Mouse (Mus musculus): ENCODE results near the gene Hoxc9. TPM values are rescaled to one million over a fixed set of nuclear protein-coding genes. Genes with fewer than 3 reads are reported as not detected.

Hoxc9 gene
- polyA plus RNA-seq, 1 experiment, result 2.1 TPM

- peaks cover 2% of the 10 kb centered on the region; the same call in 1 of the 2 replicates for H3K4me1 ChIP-seq (ENCODE audit: control insufficient read depth, insufficient read depth, low read length)
- TF ChIP-seq CTCF (IDR thresholded peaks at IDR 0.05; ENCODE audit: control insufficient read depth, insufficient read depth, insufficient replicate concordance, low read depth, low read length), result no peak
- TF ChIP-seq POLR2A (IDR thresholded peaks at IDR 0.05; ENCODE audit: control insufficient read depth, low read depth, low read length), result no peak
- no peaks in the 10 kb centered on the region; the same call in 1 of the 2 replicates for H3K27me3 ChIP-seq (ENCODE audit: control insufficient read depth, insufficient read depth, low read length)
- no peak overlapping the region for H3K4me3 ChIP-seq (ENCODE audit: control insufficient read depth, low read depth, low read length)
- H3K36me3 ChIP-seq (ENCODE audit: control insufficient read depth, insufficient read depth, low read length), result no peaks in the 10 kb centered on the region
- no peak overlapping the region for H3K27ac ChIP-seq (ENCODE audit: control insufficient read depth, insufficient read depth, low read depth, low read length)
These were observed 3.5 kb upstream of the Hoxc9 start for GRCm38 (mm10) chr15:102972753-102973152.

DNA sequence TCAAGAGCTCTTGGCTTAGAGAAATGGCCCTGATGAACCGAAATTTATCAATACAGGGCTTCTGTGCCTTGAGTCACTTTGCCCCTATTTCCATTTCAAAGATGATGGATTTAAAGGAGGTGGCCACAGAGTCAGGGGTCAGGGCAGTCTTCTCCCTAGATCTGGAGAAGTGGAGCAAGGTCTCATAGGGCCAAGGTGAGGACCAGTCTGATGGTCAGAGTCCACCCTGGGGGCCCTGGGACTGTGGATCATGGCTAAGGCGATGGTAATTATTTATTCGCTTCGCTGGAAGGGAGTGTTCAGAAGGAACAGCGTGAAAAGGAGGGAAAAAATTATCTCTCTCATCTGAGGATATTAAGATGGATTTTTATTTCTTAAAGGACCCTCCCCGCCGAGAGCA, 1.2 kb upstream of the Hoxc9 start:
- TF ChIP-seq POLR2A (IDR thresholded peaks at IDR 0.05; ENCODE audit: control insufficient read depth, low read depth, low read length) (no peak), CTCF (IDR thresholded peaks at IDR 0.05; ENCODE audit: control insufficient read depth, insufficient read depth, insufficient replicate concordance, low read depth, low read length) (no peak)
- H3K27me3 ChIP-seq (ENCODE audit: control insufficient read depth, insufficient read depth, low read length), result no peaks in the 10 kb centered on the region; the same call in 1 of the 2 replicates
- H3K27ac ChIP-seq (ENCODE audit: control insufficient read depth, insufficient read depth, low read depth, low read length), result no peak overlapping the region
- H3K4me1 ChIP-seq (ENCODE audit: control insufficient read depth, insufficient read depth, low read length), result peaks cover 2% of the 10 kb centered on the region; the same call in 1 of the 2 replicates
- H3K4me3 ChIP-seq (ENCODE audit: control insufficient read depth, low read depth, low read length), result no peak overlapping the region
- no peaks in the 10 kb centered on the region for H3K36me3 ChIP-seq (ENCODE audit: control insufficient read depth, insufficient read depth, low read length)

GRCm38 (mm10) chr15:102975688-102976111, 539 bp upstream of the Hoxc9 start:
- TF ChIP-seq POLR2A (IDR thresholded peaks at IDR 0.05; ENCODE audit: control insufficient read depth, low read depth, low read length) (no peak), CTCF (IDR thresholded peaks at IDR 0.05; ENCODE audit: control insufficient read depth, insufficient read depth, insufficient replicate concordance, low read depth, low read length) (no peak)
- Histone ChIP-seq H3K27ac (ENCODE audit: control insufficient read depth, insufficient read depth, low read depth, low read length) (no peak overlapping the region), H3K27me3 (ENCODE audit: control insufficient read depth, insufficient read depth, low read length) (no peaks in the 10 kb centered on the region; the same call in 1 of the 2 replicates), H3K4me1 (ENCODE audit: control insufficient read depth, insufficient read depth, low read length) (peaks cover 2% of the 10 kb centered on the region; the same call in 1 of the 2 replicates), H3K36me3 (ENCODE audit: control insufficient read depth, insufficient read depth, low read length) (no peaks in the 10 kb centered on the region), H3K4me3 (ENCODE audit: control insufficient read depth, low read depth, low read length) (no peak overlapping the region)

- Histone ChIP-seq H3K4me3 (ENCODE audit: control insufficient read depth, low read depth, low read length) (no peak overlapping the region), H3K27ac (ENCODE audit: control insufficient read depth, insufficient read depth, low read depth, low read length) (no peak overlapping the region), H3K4me1 (ENCODE audit: control insufficient read depth, insufficient read depth, low read length) (peaks cover 6% of the 10 kb centered on the region), H3K27me3 (ENCODE audit: control insufficient read depth, insufficient read depth, low read length) (peaks cover 5% of the 10 kb centered on the region; the same call in 1 of the 2 replicates), H3K36me3 (ENCODE audit: control insufficient read depth, insufficient read depth, low read length) (no peaks in the 10 kb centered on the region)
- TF ChIP-seq POLR2A (IDR thresholded peaks at IDR 0.05; ENCODE audit: control insufficient read depth, low read depth, low read length) (no peak), CTCF (IDR thresholded peaks at IDR 0.05; ENCODE audit: control insufficient read depth, insufficient read depth, insufficient replicate concordance, low read depth, low read length) (no peak)
These were observed 588 bp downstream of the Hoxc9 start for GRCm38 (mm10) chr15:102976631-102977422.

DNA sequence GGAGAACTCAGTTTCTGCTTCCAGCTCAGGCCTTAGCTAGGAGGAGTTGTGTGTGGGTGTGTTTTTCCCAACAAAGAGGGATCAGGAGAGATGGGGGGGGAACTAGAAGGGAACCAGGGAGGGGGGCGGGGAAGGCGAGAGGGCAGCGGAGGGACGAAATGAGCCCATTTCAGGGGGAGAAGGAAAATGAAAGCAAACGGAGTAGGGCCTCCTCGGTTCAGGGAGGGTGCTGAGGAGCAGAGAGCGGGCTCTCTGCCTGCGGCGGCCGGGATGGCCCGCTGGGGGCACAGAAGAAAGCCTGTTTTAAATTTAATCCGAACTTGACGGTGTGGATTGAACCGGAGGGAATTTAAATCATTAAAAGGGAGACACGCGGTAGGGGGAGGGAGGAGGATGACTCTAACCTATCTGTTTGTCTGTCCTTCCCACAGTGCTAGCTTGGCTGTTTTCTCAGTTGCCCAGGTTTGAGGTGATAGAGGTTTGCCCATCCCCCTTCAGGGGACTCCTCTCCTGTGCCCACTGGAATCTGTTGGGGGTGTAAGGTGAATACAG, 1.3 kb downstream of the Hoxc9 start:
- Histone ChIP-seq H3K27me3 (ENCODE audit: control insufficient read depth, insufficient read depth, low read length) (peaks cover 6% of the 10 kb centered on the region; the same call in 1 of the 2 replicates), H3K36me3 (ENCODE audit: control insufficient read depth, insufficient read depth, low read length) (no peaks in the 10 kb centered on the region), H3K4me3 (ENCODE audit: control insufficient read depth, low read depth, low read length) (no peak overlapping the region), H3K4me1 (ENCODE audit: control insufficient read depth, insufficient read depth, low read length) (peaks cover 6% of the 10 kb centered on the region), H3K27ac (ENCODE audit: control insufficient read depth, insufficient read depth, low read depth, low read length) (no peak overlapping the region)
- no peak for TF ChIP-seq CTCF (IDR thresholded peaks at IDR 0.05; ENCODE audit: control insufficient read depth, insufficient read depth, insufficient replicate concordance, low read depth, low read length)
- TF ChIP-seq POLR2A (IDR thresholded peaks at IDR 0.05; ENCODE audit: control insufficient read depth, low read depth, low read length), result no peak

GRCm38 (mm10) chr15:102978615-102979515, 2.6 kb downstream of the Hoxc9 start:
- Histone ChIP-seq H3K36me3 (ENCODE audit: control insufficient read depth, insufficient read depth, low read length) (no peaks in the 10 kb centered on the region), H3K27me3 (ENCODE audit: control insufficient read depth, insufficient read depth, low read length) (peaks cover 10% of the 10 kb centered on the region), H3K27ac (ENCODE audit: control insufficient read depth, insufficient read depth, low read depth, low read length) (no peak overlapping the region), H3K4me1 (ENCODE audit: control insufficient read depth, insufficient read depth, low read length) (peaks cover 6% of the 10 kb centered on the region), H3K4me3 (ENCODE audit: control insufficient read depth, low read depth, low read length) (no peak overlapping the region)
- TF ChIP-seq CTCF (IDR thresholded peaks at IDR 0.05; ENCODE audit: control insufficient read depth, insufficient read depth, insufficient replicate concordance, low read depth, low read length) (no peak), POLR2A (IDR thresholded peaks at IDR 0.05; ENCODE audit: control insufficient read depth, low read depth, low read length) (no peak)

All from testis, adult 2 months (tissue).